Mouse (Mus musculus) lung, postnatal 0 days (tissue): ENCODE measurements at regions not wholly inside any gene's neighbourhood (a gene's known extent, or its start where the extent isn't known, plus 50 kb on each side); places are given as distances from the start of the nearest gene placed in this dataset.

Experiments
- CTCF ChIP-seq: IDR thresholded peaks from 2 replicates; pipeline ENCODE4 v1.5.1; 2016; ENCODE audit warnings: antibody characterized with exemption, mild to moderate bottlenecking
- EP300 ChIP-seq: IDR thresholded peaks from 2 replicates; pipeline ENCODE4 v1.6.1; 2016; ENCODE audit warnings: antibody characterized with exemption, mild to moderate bottlenecking, control low read depth

DNA sequence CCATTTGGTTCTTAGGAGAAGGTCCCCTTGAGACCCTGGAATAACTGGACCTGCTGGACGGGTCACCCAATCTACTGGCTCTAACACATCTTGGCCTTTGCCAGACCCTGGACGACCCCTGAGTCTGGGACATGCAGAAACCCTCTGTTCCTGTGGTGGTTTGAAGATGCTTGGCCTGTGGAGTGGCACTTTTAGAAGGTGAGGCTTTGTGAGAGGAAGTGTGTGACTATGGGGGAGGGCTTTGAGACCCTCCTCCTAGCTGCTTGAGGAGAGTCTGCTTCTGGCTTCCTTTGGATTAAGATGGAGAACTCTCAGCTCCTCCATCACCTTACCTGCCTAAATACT is 84.9 kb downstream of the Tmem17 start:
- no peak for TF ChIP-seq CTCF
- no peak for TF ChIP-seq EP300
